31 mouse cellular contexts compared by ENCODE assay signal in genomic region chr7:45355318-45356020, GRCm38 (mm10). TPM values are rescaled to one million over a fixed set of nuclear protein-coding genes. Genes with fewer than 3 reads are reported as not detected.
DNase-seq lines count a peak whose midpoint lies in the region; ATAC-seq and TF ChIP-seq lines count a peak whose summit lies in the region.
"Had no signal": no experiment of that assay in that cellular context is flagged by ENCODE, and none has a peak within 500 bp of the region (broad histone marks: within the 10 kb centered on the region; RNA-seq: fewer than 3 reads in every experiment).

No protein-coding gene starts in this region.

- H3K27me3 ChIP-seq in heart, embryonic 11.5 days (ENCODE audit: control insufficient read depth, insufficient read depth, low read length), result peaks cover 32% of the 10 kb centered on the region
- peaks cover 13% of the 10 kb centered on the region for H3K27me3 ChIP-seq in kidney, embryonic 15.5 days
- H3K27me3 ChIP-seq in midbrain, embryonic 16.5 days (ENCODE audit: control insufficient read depth, insufficient read depth, low read depth, low read length), result no peaks in the 10 kb centered on the region
- no peaks in the 10 kb centered on the region for H3K27me3 ChIP-seq in midbrain, postnatal 0 days (ENCODE audit: insufficient read depth, low read length)
- H3K27me3 ChIP-seq in liver, embryonic 11.5 days (replicated peaks; ENCODE audit: control insufficient read depth, insufficient read depth, low read length), result peaks cover 33% of the 10 kb centered on the region
- H3K27me3 ChIP-seq: neural tube, embryonic 13.5 days had no signal

- 67% methylated on average over 15 of the region's 15 CpGs for WGBS in heart, embryonic 11.5 days (ENCODE audit: insufficient replicate concordance)
- WGBS in kidney, embryonic 15.5 days, result 76% methylated on average over 15 of the region's 15 CpGs
- WGBS in midbrain, embryonic 16.5 days, result 76% methylated on average over 15 of the region's 15 CpGs
- WGBS in midbrain, postnatal 0 days, result 77% methylated on average over 15 of the region's 15 CpGs
- 60% methylated on average over 15 of the region's 15 CpGs for WGBS in liver, embryonic 11.5 days

- H3K4me2 ChIP-seq in heart, embryonic 11.5 days, result no peak overlapping the region
- peak overlapping the region; percentile 28; the same call in 1 of the 2 replicates for H3K4me2 ChIP-seq in kidney, embryonic 15.5 days
- no peak overlapping the region for H3K4me2 ChIP-seq in midbrain, embryonic 16.5 days (ENCODE audit: low read length)
- no peak overlapping the region for H3K4me2 ChIP-seq in midbrain, postnatal 0 days (ENCODE audit: low read depth, low read length, poor library complexity, severe bottlenecking)
- no peak overlapping the region; the same call in 1 of the 2 replicates for H3K4me2 ChIP-seq in liver, embryonic 11.5 days
- H3K4me2 ChIP-seq: heart, embryonic 15.5 days; hindbrain, embryonic 12.5 days; limb, embryonic 15.5 days; neural tube, embryonic 13.5 days had no signal

- H3K9ac ChIP-seq in heart, embryonic 11.5 days (ENCODE audit: low read depth, low read length), result no peak overlapping the region
- no peak overlapping the region for H3K9ac ChIP-seq in kidney, embryonic 15.5 days
- H3K9ac ChIP-seq in midbrain, embryonic 16.5 days (ENCODE audit: low read depth, low read length), result no peak overlapping the region
- H3K9ac ChIP-seq in midbrain, postnatal 0 days (replicated peaks; ENCODE audit: low read length, poor library complexity, severe bottlenecking), result no peak overlapping the region
- H3K9ac ChIP-seq in liver, embryonic 11.5 days (ENCODE audit: low read depth, low read length), result no peak overlapping the region
- H3K9ac ChIP-seq: heart, embryonic 15.5 days; hindbrain, embryonic 12.5 days; limb, embryonic 15.5 days; neural tube, embryonic 13.5 days had no signal

- TF ChIP-seq CTCF in midbrain, postnatal 0 days (IDR thresholded peaks at IDR 0.05), result no peak

- H3K4me1 ChIP-seq in heart, embryonic 11.5 days (ENCODE audit: control insufficient read depth, insufficient read depth, low read length), result no peaks in the 10 kb centered on the region
- H3K4me1 ChIP-seq in kidney, embryonic 15.5 days, result peaks cover 8% of the 10 kb centered on the region
- no peaks in the 10 kb centered on the region for H3K4me1 ChIP-seq in midbrain, embryonic 16.5 days (ENCODE audit: control insufficient read depth, insufficient read depth, low read length)
- H3K4me1 ChIP-seq in midbrain, postnatal 0 days (ENCODE audit: insufficient read depth, low read length), result no peaks in the 10 kb centered on the region
- H3K4me1 ChIP-seq in liver, embryonic 11.5 days (replicated peaks; ENCODE audit: control insufficient read depth, insufficient read depth, low read length), result no peaks in the 10 kb centered on the region
- H3K4me1 ChIP-seq: heart, embryonic 15.5 days; hindbrain, embryonic 12.5 days; limb, embryonic 15.5 days; neural tube, embryonic 13.5 days had no signal

- DNase-seq in heart, adult 9 months (ENCODE audit: low spot score in 2 of 2), result no peak
- no peak for DNase-seq in kidney, postnatal 36 days
- no peak for DNase-seq in midbrain, postnatal 0 days (ENCODE audit: low spot score)
- DNase-seq in liver, embryonic 11.5 days (ENCODE audit: low spot score), result no peak
- no peak for DNase-seq in MN1 (ENCODE audit: low spot score)
- DNase-seq: adrenal gland, adult 2 months; adrenal gland, postnatal 36 days; cerebellum, adult 18-20 months; cerebellum, postnatal 10 days; gastrocnemius, adult 2 months; gastrocnemius, postnatal 36 days; heart, adult 2 months; kidney, adult 2 months; layer of hippocampus, postnatal 36 days; lung, postnatal 14 days; right cerebral cortex, postnatal 14 days; thymus, postnatal 14 days had no signal

- H3K36me3 ChIP-seq in heart, embryonic 11.5 days (ENCODE audit: control insufficient read depth, insufficient read depth, low read length), result no peaks in the 10 kb centered on the region
- no peaks in the 10 kb centered on the region for H3K36me3 ChIP-seq in kidney, embryonic 15.5 days
- H3K36me3 ChIP-seq in midbrain, embryonic 16.5 days (ENCODE audit: control insufficient read depth, insufficient read depth, low read length), result peaks cover 58% of the 10 kb centered on the region
- peaks cover 48% of the 10 kb centered on the region for H3K36me3 ChIP-seq in midbrain, postnatal 0 days (ENCODE audit: insufficient read depth, low read length)
- H3K36me3 ChIP-seq in liver, embryonic 11.5 days (ENCODE audit: control insufficient read depth, insufficient read depth, low read length), result no peaks in the 10 kb centered on the region
- H3K36me3 ChIP-seq: heart, embryonic 15.5 days; limb, embryonic 10.5 days had no signal

- no peaks in the 10 kb centered on the region for H3K9me3 ChIP-seq in heart, embryonic 11.5 days (replicated peaks; ENCODE audit: control insufficient read depth, low read length)
- H3K9me3 ChIP-seq in kidney, embryonic 15.5 days (replicated peaks), result no peaks in the 10 kb centered on the region
- H3K9me3 ChIP-seq in midbrain, embryonic 16.5 days (replicated peaks; ENCODE audit: control insufficient read depth, low read length, poor library complexity, severe bottlenecking), result no peaks in the 10 kb centered on the region
- H3K9me3 ChIP-seq in midbrain, postnatal 0 days (ENCODE audit: low read length), result no peaks in the 10 kb centered on the region
- no peaks in the 10 kb centered on the region for H3K9me3 ChIP-seq in liver, embryonic 11.5 days (ENCODE audit: control insufficient read depth, low read length)
- H3K9me3 ChIP-seq: heart, embryonic 15.5 days; hindbrain, embryonic 12.5 days; limb, embryonic 10.5 days; limb, embryonic 15.5 days; neural tube, embryonic 13.5 days had no signal

- ATAC-seq in heart, embryonic 11.5 days (replicated peaks; ENCODE audit: insufficient number of reproducible peaks, low FRiP score, low TSS enrichment), result peak; percentile 46; the same call in 1 of the 2 replicates
- no peak for ATAC-seq in kidney, embryonic 15.5 days (replicated peaks; ENCODE audit: low FRiP score)
- ATAC-seq in midbrain, embryonic 16.5 days, result 0 out of 2 replicates have a peak, but pooled peaks have one; percentile 23
- ATAC-seq in midbrain, postnatal 0 days (ENCODE audit: low FRiP score), result no peak
- peak; percentile 56; the same call in 1 of the 2 replicates for ATAC-seq in liver, embryonic 11.5 days (replicated peaks; ENCODE audit: low FRiP score)
- ATAC-seq: activated CD4-positive, CD25-positive, alpha-beta regulatory T cell, adult 4 months; forebrain, embryonic 16.5 days had no signal

- no peak overlapping the region for H3K27ac ChIP-seq in heart, embryonic 11.5 days (ENCODE audit: low read depth, low read length)
- no peak overlapping the region for H3K27ac ChIP-seq in kidney, embryonic 15.5 days
- H3K27ac ChIP-seq in midbrain, embryonic 16.5 days (ENCODE audit: low read length), result no peak overlapping the region
- H3K27ac ChIP-seq in midbrain, postnatal 0 days (ENCODE audit: low read depth, low read length), result no peak overlapping the region
- no peak overlapping the region for H3K27ac ChIP-seq in liver, embryonic 11.5 days (ENCODE audit: low read depth, low read length)
- H3K27ac ChIP-seq: gastrocnemius, adult 2 months; heart, adult 2 months; heart, embryonic 15.5 days; hindbrain, embryonic 12.5 days; limb, embryonic 10.5 days; limb, embryonic 15.5 days; neural tube, embryonic 13.5 days had no signal

- H3K4me3 ChIP-seq in heart, embryonic 11.5 days (ENCODE audit: low read depth, low read length), result no peak overlapping the region
- H3K4me3 ChIP-seq in kidney, embryonic 15.5 days (replicated peaks), result no peak overlapping the region
- no peak overlapping the region for H3K4me3 ChIP-seq in midbrain, embryonic 16.5 days (ENCODE audit: low read depth, low read length)
- H3K4me3 ChIP-seq in midbrain, postnatal 0 days (ENCODE audit: low read depth, low read length), result no peak overlapping the region
- no peak overlapping the region for H3K4me3 ChIP-seq in liver, embryonic 11.5 days (ENCODE audit: low read depth, low read length)
- H3K4me3 ChIP-seq: erythroblast, embryonic 14.5 days; gastrocnemius, adult 2 months; heart, adult 2 months; heart, embryonic 15.5 days; hindbrain, embryonic 12.5 days; limb, embryonic 10.5 days; limb, embryonic 15.5 days; neural tube, embryonic 13.5 days had no signal

RNA-seq across cellular contexts. Expression of gene Ppfia3, which starts 11.3 kb away (rescaled TPM):
- 2.0 and 3.7 TPM in 2 replicates for polyA plus RNA-seq in heart, embryonic 11.5 days (2014; fragmentation: Nextera tagmentation; extraction: Ambion mirVana)
- polyA plus RNA-seq in kidney, embryonic 15.5 days (2015; fragmentation: Nextera tagmentation; extraction: Ambion mirVana), result 6.7 and 7.5 TPM in 2 replicates
- polyA plus RNA-seq in midbrain, embryonic 16.5 days (2015; fragmentation: Nextera tagmentation; extraction: Ambion mirVana), result 28.5 and 29.2 TPM in 2 replicates
- total RNA-seq in midbrain, postnatal 0 days (2014; rRNA removed), result 87.4 and 104 TPM in 2 replicates
- 28.9 and 31.6 TPM in 2 replicates for polyA plus RNA-seq in midbrain, postnatal 0 days (2015; fragmentation: Nextera tagmentation; extraction: Ambion mirVana)
- polyA plus RNA-seq in liver, embryonic 11.5 days (2014; fragmentation: Nextera tagmentation; extraction: Ambion mirVana), result 2.0 and 2.1 TPM in 2 replicates
- polyA plus RNA-seq: activated CD4-positive, CD25-positive, alpha-beta regulatory T cell, adult 4 months had no signal

RNA-seq across cellular contexts. Expression of gene Lin7b, which starts 14.9 kb away (rescaled TPM):
- 1.6 and 1.7 TPM in 2 replicates for polyA plus RNA-seq in heart, embryonic 11.5 days (2014; fragmentation: Nextera tagmentation; extraction: Ambion mirVana)
- 0.41 and 0.96 TPM in 2 replicates for polyA plus RNA-seq in kidney, embryonic 15.5 days (2015; fragmentation: Nextera tagmentation; extraction: Ambion mirVana)
- 27.0 and 39.9 TPM in 2 replicates for polyA plus RNA-seq in midbrain, embryonic 16.5 days (2015; fragmentation: Nextera tagmentation; extraction: Ambion mirVana)
- 68.6 and 96.6 TPM in 2 replicates for total RNA-seq in midbrain, postnatal 0 days (2014; rRNA removed)
- polyA plus RNA-seq in midbrain, postnatal 0 days (2015; fragmentation: Nextera tagmentation; extraction: Ambion mirVana), result 59.9 and 70.3 TPM in 2 replicates
- polyA plus RNA-seq in liver, embryonic 11.5 days (2014; fragmentation: Nextera tagmentation; extraction: Ambion mirVana), result 0.35 TPM in 1 of 2 replicates, not detected in the other
- total RNA-seq: gastrocnemius, adult 2 months; gastrocnemius, postnatal 36 days had no signal
- polyA plus RNA-seq: activated CD4-positive, CD25-positive, alpha-beta regulatory T cell, adult 4 months; erythroblast, embryonic 14.5 days; liver, embryonic 16.5 days had no signal

RNA-seq across cellular contexts. Expression of gene Hrc, which starts 20.4 kb away (rescaled TPM):
- polyA plus RNA-seq in heart, embryonic 11.5 days (2014; fragmentation: Nextera tagmentation; extraction: Ambion mirVana), result 24.3 and 30.1 TPM in 2 replicates
- 2.1 and 2.5 TPM in 2 replicates for polyA plus RNA-seq in kidney, embryonic 15.5 days (2015; fragmentation: Nextera tagmentation; extraction: Ambion mirVana)
- polyA plus RNA-seq in midbrain, embryonic 16.5 days (2015; fragmentation: Nextera tagmentation; extraction: Ambion mirVana), result 0.39 and 0.40 TPM in 2 replicates
- total RNA-seq in midbrain, postnatal 0 days (2014; rRNA removed), result 0.33 TPM in 1 of 2 replicates, not detected in the other
- 0.26 and 0.49 TPM in 2 replicates for polyA plus RNA-seq in midbrain, postnatal 0 days (2015; fragmentation: Nextera tagmentation; extraction: Ambion mirVana)
- 0.12 and 0.30 TPM in 2 replicates for polyA plus RNA-seq in liver, embryonic 11.5 days (2014; fragmentation: Nextera tagmentation; extraction: Ambion mirVana)
- total RNA-seq: MEL had no signal
- polyA plus RNA-seq: activated CD4-positive, CD25-positive, alpha-beta regulatory T cell, adult 4 months; adrenal gland, adult 2 months; erythroblast, embryonic 14.5 days; forebrain, embryonic 11.5 days; forebrain, embryonic 16.5 days had no signal

RNA-seq across cellular contexts. Expression of gene Trpm4, which starts 21.9 kb away (rescaled TPM):
- polyA plus RNA-seq in heart, embryonic 11.5 days (2014; fragmentation: Nextera tagmentation; extraction: Ambion mirVana), result 7.0 and 9.8 TPM in 2 replicates
- 17.4 and 19.0 TPM in 2 replicates for polyA plus RNA-seq in kidney, embryonic 15.5 days (2015; fragmentation: Nextera tagmentation; extraction: Ambion mirVana)
- polyA plus RNA-seq in midbrain, embryonic 16.5 days (2015; fragmentation: Nextera tagmentation; extraction: Ambion mirVana), result 11.1 and 12.4 TPM in 2 replicates
- total RNA-seq in midbrain, postnatal 0 days (2014; rRNA removed), result 22.6 and 35.4 TPM in 2 replicates
- polyA plus RNA-seq in midbrain, postnatal 0 days (2015; fragmentation: Nextera tagmentation; extraction: Ambion mirVana), result 10.4 and 10.7 TPM in 2 replicates
- 2.3 and 3.9 TPM in 2 replicates for polyA plus RNA-seq in liver, embryonic 11.5 days (2014; fragmentation: Nextera tagmentation; extraction: Ambion mirVana)

RNA-seq across cellular contexts. Expression of gene Snrnp70, which starts 40.1 kb away (rescaled TPM):
- 51.6 and 72.0 TPM in 2 replicates for polyA plus RNA-seq in heart, embryonic 11.5 days (2014; fragmentation: Nextera tagmentation; extraction: Ambion mirVana)
- 225 and 242 TPM in 2 replicates for polyA plus RNA-seq in kidney, embryonic 15.5 days (2015; fragmentation: Nextera tagmentation; extraction: Ambion mirVana)
- 157 and 186 TPM in 2 replicates for polyA plus RNA-seq in midbrain, embryonic 16.5 days (2015; fragmentation: Nextera tagmentation; extraction: Ambion mirVana)
- total RNA-seq in midbrain, postnatal 0 days (2014; rRNA removed), result 249 and 258 TPM in 2 replicates
- polyA plus RNA-seq in midbrain, postnatal 0 days (2015; fragmentation: Nextera tagmentation; extraction: Ambion mirVana), result 108 and 131 TPM in 2 replicates
- 51.6 and 64.4 TPM in 2 replicates for polyA plus RNA-seq in liver, embryonic 11.5 days (2014; fragmentation: Nextera tagmentation; extraction: Ambion mirVana)

Comparison
In these comparisons a context has a peak if more than half of its experiments do, and no peak if none do; other contexts are left out.
1. ATAC-seq: peak in heart, embryonic 11.5 days (single experiment), midbrain, embryonic 16.5 days (single experiment) and liver, embryonic 11.5 days (single experiment); none in kidney, embryonic 15.5 days (single experiment) and midbrain, postnatal 0 days (single experiment).
2. RNA of gene Lin7b, which starts 14.9 kb away (polyA plus RNA-seq): 59.9 to 70.3 TPM in midbrain, postnatal 0 days and 27.0 to 39.9 TPM in midbrain, embryonic 16.5 days; 1.6 to 1.7 TPM in heart, embryonic 11.5 days, 0.41 to 0.96 TPM in kidney, embryonic 15.5 days and 0.35 TPM in liver, embryonic 11.5 days; every median in the first group is over 10 times any median in the second.